In genomic region chr8:46429871-46430270, GRCm38 (mm10) we compare ENCODE assay signal across 12 mouse cellular contexts. TPM values are rescaled to one million over a fixed set of nuclear protein-coding genes. Genes with fewer than 3 reads are reported as not detected.
DNase-seq lines count a peak whose midpoint lies in the region; ATAC-seq and TF ChIP-seq lines count a peak whose summit lies in the region.
"Had no signal": no experiment of that assay in that cellular context is flagged by ENCODE, and none has a peak within 500 bp of the region (broad histone marks: within the 10 kb centered on the region; RNA-seq: fewer than 3 reads in every experiment).

No protein-coding gene starts in this region.

- intact Hi-C loops in left cerebral cortex, postnatal 25 days (cut with DNase I) = no loop called here

- H3K4me1 ChIP-seq in hindbrain, embryonic 14.5 days (replicated peaks; ENCODE audit: control insufficient read depth, insufficient read depth, low read length) = no peaks in the 10 kb centered on the region
- H3K4me1 ChIP-seq in heart, embryonic 10.5 days = no peaks in the 10 kb centered on the region
- H3K4me1 ChIP-seq: heart, embryonic 12.5 days; neural tube, embryonic 15.5 days; stomach, embryonic 15.5 days had no signal

- no peaks in the 10 kb centered on the region for H3K9me3 ChIP-seq in hindbrain, embryonic 14.5 days (ENCODE audit: control insufficient read depth, low read length)
- H3K9me3 ChIP-seq in heart, embryonic 10.5 days = no peaks in the 10 kb centered on the region
- H3K9me3 ChIP-seq: heart, embryonic 12.5 days; neural tube, embryonic 15.5 days; stomach, embryonic 15.5 days had no signal

- in situ Hi-C loops in Patski (cut with MboI; ENCODE audit: low pct_unique_long_range_greater_than_20kb) = no loop called here

- no peak overlapping the region for H3K4me2 ChIP-seq in hindbrain, embryonic 14.5 days (replicated peaks)
- H3K4me2 ChIP-seq: heart, embryonic 12.5 days; neural tube, embryonic 15.5 days; stomach, embryonic 15.5 days had no signal

- no peaks in the 10 kb centered on the region for H3K36me3 ChIP-seq in hindbrain, embryonic 14.5 days (replicated peaks; ENCODE audit: control insufficient read depth, insufficient read depth)
- H3K36me3 ChIP-seq in heart, embryonic 10.5 days = no peaks in the 10 kb centered on the region
- H3K36me3 ChIP-seq: heart, embryonic 12.5 days; neural tube, embryonic 15.5 days; stomach, embryonic 15.5 days had no signal

- no peak overlapping the region for H3K4me3 ChIP-seq in hindbrain, embryonic 14.5 days (replicated peaks; ENCODE audit: low read length)
- H3K4me3 ChIP-seq in heart, embryonic 10.5 days = no peak overlapping the region
- H3K4me3 ChIP-seq: heart, embryonic 12.5 days; neural tube, embryonic 15.5 days; stomach, embryonic 15.5 days had no signal

- no peaks in the 10 kb centered on the region for H3K27me3 ChIP-seq in Patski
- H3K27me3 ChIP-seq in hindbrain, embryonic 14.5 days (ENCODE audit: control insufficient read depth, insufficient read depth, low read length) = no peaks in the 10 kb centered on the region
- H3K27me3 ChIP-seq in heart, embryonic 10.5 days (ENCODE audit: insufficient read depth, poor library complexity, severe bottlenecking) = no peaks in the 10 kb centered on the region
- H3K27me3 ChIP-seq: heart, embryonic 12.5 days; neural tube, embryonic 15.5 days; stomach, embryonic 15.5 days had no signal

- peak; percentile 99 for ATAC-seq in Patski
- ATAC-seq in hindbrain, embryonic 14.5 days (ENCODE audit: low FRiP score) = no peak
- no peak for ATAC-seq in erythroblast, adult 5-6 weeks (replicated peaks; ENCODE audit: low FRiP score, poor library complexity, severe bottlenecking)

- CTCF ChIA-PET in Patski (lab: Charles Lee) = interaction anchor here (0.7 to 1.3 kb wide), 2 partner anchors 14 to 17 kb away, joined by 3 read pairs; no protein-coding TSS in a partner anchor

- POLR2A ChIA-PET in Patski (lab: Charles Lee) = interaction anchor here (1.2 kb wide), 1 partner anchor 98 kb away, joined by 3 read pairs; no protein-coding TSS in a partner anchor

- no peak overlapping the region for H3K27ac ChIP-seq in hindbrain, embryonic 14.5 days
- H3K27ac ChIP-seq in heart, embryonic 10.5 days = no peak overlapping the region
- H3K27ac ChIP-seq: macrophage; neural tube, embryonic 15.5 days; stomach, embryonic 15.5 days had no signal

- DNase-seq in kidney, adult 9 months = peak; percentile 24
- no peak for DNase-seq in kidney, adult 8-10 months
- peak; percentile 83 for DNase-seq in Patski (ENCODE audit: low read depth, low spot score)
- DNase-seq in frontal cortex, postnatal 36 days (ENCODE audit: low spot score in 2 of 2) = peak; percentile 69 to 73
- DNase-seq in left cerebral cortex, postnatal 25 days (ENCODE audit: low spot score in 2 of 2) = peak; percentile 56 to 93
- DNase-seq in hindbrain, embryonic 14.5 days (ENCODE audit: low spot score) = no peak
- DNase-seq in heart, embryonic 10.5 days (ENCODE audit: low spot score) = no peak

- no peak for TF ChIP-seq CTCF in Patski (IDR thresholded peaks at IDR 0.05)

- 76% methylated on average over 7 of the region's 7 CpGs for WGBS in hindbrain, embryonic 14.5 days
- 61% methylated on average over 7 of the region's 7 CpGs for WGBS in heart, embryonic 10.5 days

- no peak overlapping the region for H3K9ac ChIP-seq in hindbrain, embryonic 14.5 days
- H3K9ac ChIP-seq: heart, embryonic 12.5 days; neural tube, embryonic 15.5 days; stomach, embryonic 15.5 days had no signal

RNA-seq across cellular contexts. Expression of gene Acsl1, which starts 41.0 kb away (rescaled TPM):
- 43.4 TPM for polyA plus RNA-seq in Patski (2021)
- total RNA-seq in left cerebral cortex, postnatal 25 days (2021) = 10 to 100 TPM; 42.2 to 49.0 TPM
- polyA plus RNA-seq in hindbrain, embryonic 14.5 days (2014; fragmentation: Nextera tagmentation; extraction: Ambion mirVana) = 21.9 and 22.1 TPM in 2 replicates
- 21.2 and 25.9 TPM in 2 replicates for polyA plus RNA-seq in heart, embryonic 10.5 days (2016; fragmentation: Nextera tagmentation; extraction: Ambion mirVana)
- total RNA-seq in erythroblast, adult 5-6 weeks (2015; ENCODE audit: low replicate concordance) = 393 and 430 TPM in 2 replicates
- total RNA-seq in erythroblast, adult 5-6 weeks (2017; ENCODE audit: low replicate concordance) = 573 and 623 TPM in 2 replicates

Comparison
In these comparisons a context has a peak if more than half of its experiments do, and no peak if none do; other contexts are left out.
1. DNase-seq: peak in kidney, adult 9 months (single experiment), Patski (single experiment), frontal cortex, postnatal 36 days (2 of 2) and left cerebral cortex, postnatal 25 days (2 of 2); none in kidney, adult 8-10 months (0 of 2), hindbrain, embryonic 14.5 days (single experiment) and heart, embryonic 10.5 days (single experiment).